Mouse (Mus musculus) cortical plate, adult 2 months (tissue): ENCODE measurements around the gene Glipr1l1. TPM values are rescaled to one million over a fixed set of nuclear protein-coding genes. Genes with fewer than 3 reads are reported as not detected.
"Not testable (repeated sequence)": the region's sequence is repeated elsewhere in the genome, so short reads cannot be mapped to it uniquely, and the experiment has no call there.

Experiments
- H3K27ac ChIP-seq: fragments of 200-500 bp; 2 replicates; pipeline ENCODE4 v1.5.1; 2012; ENCODE audit warnings: low read length, control low read depth, inconsistent platforms; ENCODE audit not compliant: insufficient read depth
- H3K4me1 ChIP-seq: fragments of 200-500 bp; 2 replicates; pipeline ENCODE4 v1.6.1; 2011; ENCODE audit warnings: low read length; ENCODE audit not compliant: control insufficient read depth, insufficient read depth
- H3K4me3 ChIP-seq: fragments of 200-500 bp; 2 replicates; pipeline ENCODE4 v1.5.1; 2011; ENCODE audit warnings: mild to moderate bottlenecking, low read length, control low read depth; ENCODE audit not compliant: insufficient read depth
- POLR2A ChIP-seq: fragments of 200-500 bp; IDR thresholded peaks from 2 replicates; pipeline ENCODE4 v1.6.1; 2011; ENCODE audit warnings: mild to moderate bottlenecking, low read length, control low read depth; ENCODE audit not compliant: insufficient read depth; ENCODE audit errors: extremely low read depth
- polyA plus RNA-seq: library from polyadenylated mRNA; depleted of rRNA; stranded (reverse); fragments of >200 nt; gene quantifications from 2 replicates; pipeline ENCODE4 v1.2.3, GENCODE M21; 2012; rRNA removed

The Glipr1l1 gene
- polyA plus RNA-seq, 1 experiment = 0.13 TPM

DNA sequence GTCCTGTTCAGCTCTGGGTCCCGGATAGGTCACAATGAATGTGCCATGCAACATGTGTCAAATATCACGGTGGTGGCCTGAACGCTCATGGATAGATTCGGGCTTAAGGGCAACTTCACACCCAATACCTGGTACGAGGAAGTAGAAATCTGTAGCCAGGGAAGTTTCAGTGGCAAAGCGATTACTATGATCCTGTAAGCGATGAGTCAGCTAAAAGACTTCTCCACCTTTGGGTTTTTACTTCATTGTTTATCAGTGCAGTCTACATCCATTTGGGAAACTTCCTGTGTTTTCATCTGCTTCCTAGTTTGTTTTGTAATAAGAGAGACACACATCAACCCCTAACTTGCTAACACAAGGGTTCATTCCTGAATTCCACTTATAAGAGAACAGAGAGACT lies 50.4 kb downstream of the Glipr1l1 start:
- Histone ChIP-seq H3K27ac (no peak overlapping the region), H3K4me3 (no peak overlapping the region), H3K4me1 (no peaks in the 10 kb centered on the region)
- TF ChIP-seq POLR2A = no peak

DNA sequence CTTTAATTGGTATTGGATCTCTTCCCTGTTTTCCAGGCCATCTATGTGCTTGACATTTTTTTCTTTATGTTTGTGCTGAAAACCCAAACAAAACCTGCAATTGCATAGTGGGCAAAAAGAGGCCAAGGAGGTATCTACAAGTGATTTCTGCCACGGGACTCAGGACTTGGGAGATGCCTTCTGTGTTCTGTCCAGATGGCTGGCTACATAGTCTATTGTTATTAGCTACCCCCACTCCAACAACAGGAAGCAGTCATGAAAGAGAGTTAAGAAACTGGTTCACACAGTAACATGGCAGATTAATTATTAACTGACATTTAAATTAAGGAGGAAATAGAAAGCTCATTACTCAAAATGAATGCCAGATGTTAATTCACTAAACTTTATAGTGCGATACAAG lies 65.1 kb downstream of the Glipr1l1 start:
- not testable (repeated sequence) for H3K4me3 ChIP-seq, H3K27ac ChIP-seq, H3K4me1 ChIP-seq

DNA sequence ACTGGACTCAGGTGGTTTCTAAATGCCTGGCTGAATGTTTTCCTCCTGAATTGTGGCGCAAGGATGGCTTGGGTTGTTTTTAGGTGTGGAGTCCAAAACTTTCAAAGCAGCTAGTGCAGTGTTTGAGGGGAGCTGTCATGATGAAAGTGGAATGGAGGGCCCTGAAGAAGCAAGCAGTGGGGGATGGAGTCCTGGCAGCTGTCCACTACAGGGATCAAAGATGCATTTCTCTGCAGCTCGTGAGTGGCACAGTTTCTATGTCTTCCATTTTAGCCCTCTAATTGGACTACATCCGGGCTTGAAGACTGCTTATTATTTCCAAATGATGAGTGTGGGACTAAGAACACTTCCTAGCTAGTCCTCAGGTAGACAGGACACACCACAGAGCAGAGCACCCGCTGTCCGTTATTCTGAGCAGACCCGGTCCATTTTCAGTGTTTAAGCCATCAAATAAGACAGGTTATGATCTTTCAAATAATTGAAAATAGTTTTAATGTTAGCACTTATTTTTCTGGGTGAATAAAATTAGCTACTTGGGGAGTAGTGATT lies 67.8 kb downstream of the Glipr1l1 start:
- H3K4me1 ChIP-seq, H3K4me3 ChIP-seq, H3K27ac ChIP-seq: not testable (repeated sequence)

Other genes with a start within 250 kb of the Glipr1l1 start
- 27.9 and 28.5 TPM in 2 replicates for gene Krr1, start 87.5 kb upstream of the Glipr1l1 start, polyA plus RNA-seq
- 1.0 and 1.3 TPM in 2 replicates for gene Glipr1, start 57.6 kb upstream of the Glipr1l1 start, polyA plus RNA-seq
- gene Glipr1l2, start 23.2 kb downstream of the Glipr1l1 start, polyA plus RNA-seq = not detected in 2 replicates
- 0.31 TPM in 1 of 2 replicates, not detected in the other for gene Glipr1l3, start 100.1 kb downstream of the Glipr1l1 start, polyA plus RNA-seq
- 0.17 and 0.21 TPM in 2 replicates for gene Caps2, start 103.4 kb downstream of the Glipr1l1 start, polyA plus RNA-seq
- gene Kcnc2, start 210.9 kb downstream of the Glipr1l1 start, polyA plus RNA-seq = 55.8 and 62.8 TPM in 2 replicates